8 mouse cellular contexts compared by ENCODE assay signal in the genomic region with DNA sequence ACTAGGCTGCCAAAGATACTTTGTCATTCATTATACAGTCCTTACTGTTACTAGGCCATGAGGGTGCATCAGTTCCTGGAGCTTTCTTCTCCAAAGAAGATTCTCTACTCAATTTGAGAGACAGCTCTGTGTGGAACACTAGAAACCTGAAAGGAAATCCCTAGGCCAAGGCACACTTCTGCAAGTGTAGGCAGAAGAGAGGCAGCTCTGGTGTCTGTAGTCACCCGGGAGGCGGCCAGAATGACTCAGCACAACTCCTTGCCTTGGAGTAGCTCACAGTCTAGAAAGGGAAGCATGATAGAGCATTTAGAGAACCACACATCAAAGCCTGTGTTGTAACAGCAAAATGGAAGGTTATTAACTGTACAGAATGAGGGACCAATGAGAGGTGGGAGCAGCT.
DNase-seq lines count a peak whose midpoint lies in the region; ATAC-seq and TF ChIP-seq lines count a peak whose summit lies in the region.

No protein-coding gene starts in this region.

- 51% methylated on average over 2 of the region's 2 CpGs for WGBS in heart, embryonic 10.5 days
- 85% methylated on average over 2 of the region's 2 CpGs for WGBS in midbrain, embryonic 11.5 days
- WGBS in forebrain, embryonic 13.5 days: 85% methylated on average over 2 of the region's 2 CpGs

- no peaks in the 10 kb centered on the region for H3K27me3 ChIP-seq in heart, embryonic 10.5 days (ENCODE audit: insufficient read depth, poor library complexity, severe bottlenecking)
- H3K27me3 ChIP-seq in midbrain, embryonic 11.5 days (ENCODE audit: control insufficient read depth, insufficient read depth, low read length): no peaks in the 10 kb centered on the region
- no peaks in the 10 kb centered on the region for H3K27me3 ChIP-seq in forebrain, embryonic 13.5 days

- peaks cover 53% of the 10 kb centered on the region for H3K36me3 ChIP-seq in heart, embryonic 10.5 days
- H3K36me3 ChIP-seq in ES-E14 (ENCODE audit: control insufficient read depth, insufficient read depth, low read length, poor library complexity, severe bottlenecking): peaks cover 16% of the 10 kb centered on the region
- peaks cover 11% of the 10 kb centered on the region for H3K36me3 ChIP-seq in midbrain, embryonic 11.5 days (ENCODE audit: control insufficient read depth, insufficient read depth, low read length)
- H3K36me3 ChIP-seq in forebrain, embryonic 13.5 days (ENCODE audit: poor library complexity, severe bottlenecking): peaks cover 90% of the 10 kb centered on the region

- in situ Hi-C loops in ES-E14 (cut with MboI; ENCODE audit: low sequenced_read_pairs in 2 of 2, unreplicated experiment in 2 of 2): no loop called here

- intact Hi-C loops in left cerebral cortex, postnatal 36 days (cut with DNase I): no loop called here

- H3K9me3 ChIP-seq in heart, embryonic 10.5 days: no peaks in the 10 kb centered on the region
- no peaks in the 10 kb centered on the region for H3K9me3 ChIP-seq in ES-E14 (ENCODE audit: control insufficient read depth, insufficient read depth, low read depth, low read length)
- no peaks in the 10 kb centered on the region; the same call in 1 of the 2 replicates for H3K9me3 ChIP-seq in midbrain, embryonic 11.5 days (ENCODE audit: control insufficient read depth, low read length)
- H3K9me3 ChIP-seq in forebrain, embryonic 13.5 days (replicated peaks): no peaks in the 10 kb centered on the region

- H3K27ac ChIP-seq in heart, embryonic 10.5 days: no peak overlapping the region
- peak overlapping the region; percentile 87 for H3K27ac ChIP-seq in ES-E14 (ENCODE audit: insufficient read depth, low read depth, low read length, poor library complexity, severe bottlenecking)
- no peak overlapping the region for H3K27ac ChIP-seq in midbrain, embryonic 11.5 days (ENCODE audit: low read depth, low read length)
- H3K27ac ChIP-seq in forebrain, embryonic 13.5 days: no peak overlapping the region; the same call in 1 of the 2 replicates

- no peak overlapping the region for H3K4me3 ChIP-seq in heart, embryonic 10.5 days
- no peak overlapping the region for H3K4me3 ChIP-seq in ES-E14 (ENCODE audit: insufficient read depth in 1 of 2, low read depth in 1 of 2, low read length in 2 of 2, poor library complexity in 1 of 2, severe bottlenecking in 1 of 2)
- H3K4me3 ChIP-seq in midbrain, embryonic 11.5 days (ENCODE audit: low read depth, low read length): no peak overlapping the region
- no peak overlapping the region for H3K4me3 ChIP-seq in forebrain, embryonic 13.5 days

- H3K4me1 ChIP-seq in heart, embryonic 10.5 days: peaks cover 24% of the 10 kb centered on the region
- peaks cover 10 to 36% of the 10 kb centered on the region in 2 experiments for H3K4me1 ChIP-seq in ES-E14 (ENCODE audit: control insufficient read depth in 2 of 2, insufficient read depth in 2 of 2, low read length in 2 of 2, poor library complexity in 1 of 2)
- no peaks in the 10 kb centered on the region for H3K4me1 ChIP-seq in midbrain, embryonic 11.5 days (ENCODE audit: control insufficient read depth, insufficient read depth, low read length)
- no peaks in the 10 kb centered on the region for H3K4me1 ChIP-seq in forebrain, embryonic 13.5 days

- DNase-seq in heart, adult 18-20 months: peak; percentile 73 to 81
- DNase-seq in heart, embryonic 10.5 days (ENCODE audit: low spot score): no peak
- DNase-seq in ES-E14 (ENCODE audit: low read depth, low spot score): peak; percentile 45
- DNase-seq in gastrocnemius, adult 8-10 months (ENCODE audit: low spot score in 2 of 2): peak; percentile 74 to 81
- DNase-seq in left cerebral cortex, postnatal 36 days (ENCODE audit: low spot score in 2 of 2): peak; percentile 34 to 45
- peak; percentile 44 for DNase-seq in right cerebral cortex, postnatal 14 days
- DNase-seq in midbrain, embryonic 11.5 days (ENCODE audit: low spot score, missing footprints): no peak

- ATAC-seq in midbrain, embryonic 11.5 days (ENCODE audit: low FRiP score): no peak
- ATAC-seq in forebrain, embryonic 13.5 days: no peak

- H3K4me2 ChIP-seq in midbrain, embryonic 11.5 days: no peak overlapping the region
- no peak overlapping the region for H3K4me2 ChIP-seq in forebrain, embryonic 13.5 days

- peak overlapping the region; percentile 22; the same call in 1 of the 2 replicates for H3K9ac ChIP-seq in ES-E14 (ENCODE audit: insufficient read depth, low read depth, low read length, poor library complexity, severe bottlenecking)
- H3K9ac ChIP-seq in midbrain, embryonic 11.5 days (ENCODE audit: low read length): no peak overlapping the region
- H3K9ac ChIP-seq in forebrain, embryonic 13.5 days: no peak overlapping the region

TF ChIP-seq in ES-E14, 5 proteins besides CTCF, POLR2A, EP300 and RAD21:
- TF ChIP-seq ZNF384 (IDR thresholded peaks at IDR 0.05; ENCODE audit: low read depth, low read length) (no peak), MAFK (IDR thresholded peaks at IDR 0.05; ENCODE audit: insufficient read depth, low read depth, low read length) (peak; percentile 91)

Comparison
In these comparisons a context has a peak if more than half of its experiments do, and no peak if none do; other contexts are left out.
1. DNase-seq: peak in heart, adult 18-20 months (2 of 2), ES-E14 (single experiment), gastrocnemius, adult 8-10 months (2 of 2), left cerebral cortex, postnatal 36 days (2 of 2) and right cerebral cortex, postnatal 14 days (single experiment); none in heart, embryonic 10.5 days (single experiment) and midbrain, embryonic 11.5 days (single experiment).